Mouse (Mus musculus) right cerebral cortex, postnatal 14 days (tissue): ENCODE results near the gene Kcnh1.
A peak's percentile ranks its signal among the peaks of the same experiment; 100 is the strongest.

Experiments used
- DNase-seq: peaks from one replicate; pipeline ENCODE4 v3.0.0; 2022

The Kcnh1 gene

GRCm38 (mm10) chr1:192421377-192422166 is 231.0 kb downstream of the Kcnh1 start:
- DNase-seq = no peak

DNA sequence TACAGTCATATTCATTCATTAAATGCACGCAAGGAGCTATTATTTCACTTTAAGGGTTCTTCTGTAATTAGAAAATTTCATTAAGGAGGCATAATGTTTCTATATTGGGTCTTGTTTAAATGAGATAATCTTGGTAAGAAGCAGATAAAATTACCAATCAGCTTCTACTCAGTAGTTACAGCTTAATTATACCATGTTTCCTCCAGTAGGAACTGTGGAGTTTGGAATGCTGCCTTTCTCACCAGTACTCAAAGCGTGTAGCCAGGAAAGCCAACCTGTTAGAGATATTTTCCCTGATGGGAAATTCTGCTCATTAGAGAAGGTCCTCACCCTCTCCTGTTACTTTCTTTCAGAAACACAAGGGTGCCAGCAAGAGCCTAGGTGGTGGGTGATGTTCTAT is 240.8 kb downstream of the Kcnh1 start:
- no peak for DNase-seq

DNA sequence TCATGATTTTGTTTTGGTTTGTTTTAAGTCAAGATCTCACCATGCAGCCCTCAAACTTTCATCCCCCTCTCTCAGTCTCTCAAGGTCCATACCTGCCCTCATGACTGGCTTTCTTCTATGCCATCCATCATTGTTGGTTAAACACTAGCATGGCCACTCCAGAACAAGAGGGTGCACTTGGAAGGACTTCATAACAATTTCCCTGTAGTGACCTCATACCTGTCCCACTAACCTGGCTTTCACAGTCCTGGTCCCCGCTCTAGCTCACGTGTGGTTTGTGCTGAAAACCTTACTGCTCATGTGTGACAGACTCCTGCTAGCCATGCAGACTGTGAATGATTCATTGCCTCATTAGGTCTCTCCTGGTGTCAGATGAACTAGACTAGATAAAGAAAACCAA is 244.9 kb downstream of the Kcnh1 start:
- no peak for DNase-seq

DNA sequence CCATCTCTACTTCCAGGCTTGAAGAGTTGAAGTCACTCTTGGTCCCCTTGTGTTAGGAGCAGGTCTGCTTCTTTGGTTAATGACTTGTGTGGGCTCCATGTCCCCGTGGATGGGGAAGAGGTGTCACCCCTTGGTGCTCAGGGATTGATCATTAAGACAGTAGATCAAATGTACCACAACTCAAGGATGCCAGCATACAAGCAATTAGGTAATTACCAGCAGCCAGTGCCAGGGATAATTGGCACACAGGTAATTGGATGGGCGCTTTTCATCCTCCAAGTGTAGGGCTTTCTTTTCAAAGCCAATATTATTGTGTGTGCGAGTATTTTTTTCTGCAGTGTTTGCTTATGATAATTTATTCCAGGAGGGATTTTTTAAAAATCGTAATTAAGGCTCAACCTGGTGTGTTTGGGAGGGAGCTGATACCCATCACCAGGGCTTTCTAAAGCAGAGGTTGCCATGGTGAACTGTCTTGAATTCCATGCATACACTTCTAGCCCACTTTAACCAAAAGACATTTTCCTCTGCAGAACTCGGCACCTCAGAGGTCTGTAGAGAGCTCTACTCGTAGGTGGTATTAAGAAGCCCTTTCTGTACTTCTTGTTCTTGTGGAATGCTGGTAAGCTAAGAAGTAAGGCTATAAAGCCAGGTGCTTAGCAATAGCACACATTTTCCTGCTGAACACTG is 248.7 kb downstream of the Kcnh1 start:
- no peak for DNase-seq

DNA sequence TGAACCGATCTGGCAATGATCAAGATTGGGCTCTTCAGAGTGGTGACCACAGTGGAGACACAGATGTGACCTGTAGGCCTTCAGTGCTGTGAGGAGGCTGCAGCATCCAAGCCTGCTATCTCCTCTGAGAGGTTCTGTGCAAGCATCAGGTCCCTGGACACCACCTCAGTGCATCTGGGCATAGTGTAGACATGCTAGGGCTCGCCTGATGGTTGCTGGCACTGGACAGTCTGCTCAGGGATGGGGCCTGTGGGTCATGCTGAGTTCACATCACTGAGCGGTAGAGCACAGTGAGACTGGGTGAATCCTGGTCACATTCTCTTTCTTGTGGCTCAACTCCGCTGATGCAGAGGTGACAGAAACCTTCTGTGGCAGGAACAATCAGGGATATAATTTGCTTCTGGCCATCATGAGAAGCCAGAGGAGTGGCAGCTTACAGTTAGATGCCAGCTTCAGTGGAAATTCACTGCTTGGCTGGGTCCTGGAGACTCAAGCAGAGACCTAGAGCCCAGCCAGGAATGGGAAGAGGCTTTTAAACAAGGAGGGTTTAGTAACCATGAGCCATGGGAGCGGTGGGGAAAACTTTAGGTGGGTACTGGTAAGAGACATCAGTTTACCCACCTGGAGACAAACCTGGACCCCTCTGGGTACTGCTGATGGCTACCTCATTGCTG is 252.3 kb downstream of the Kcnh1 start:
- no peak for DNase-seq

DNA sequence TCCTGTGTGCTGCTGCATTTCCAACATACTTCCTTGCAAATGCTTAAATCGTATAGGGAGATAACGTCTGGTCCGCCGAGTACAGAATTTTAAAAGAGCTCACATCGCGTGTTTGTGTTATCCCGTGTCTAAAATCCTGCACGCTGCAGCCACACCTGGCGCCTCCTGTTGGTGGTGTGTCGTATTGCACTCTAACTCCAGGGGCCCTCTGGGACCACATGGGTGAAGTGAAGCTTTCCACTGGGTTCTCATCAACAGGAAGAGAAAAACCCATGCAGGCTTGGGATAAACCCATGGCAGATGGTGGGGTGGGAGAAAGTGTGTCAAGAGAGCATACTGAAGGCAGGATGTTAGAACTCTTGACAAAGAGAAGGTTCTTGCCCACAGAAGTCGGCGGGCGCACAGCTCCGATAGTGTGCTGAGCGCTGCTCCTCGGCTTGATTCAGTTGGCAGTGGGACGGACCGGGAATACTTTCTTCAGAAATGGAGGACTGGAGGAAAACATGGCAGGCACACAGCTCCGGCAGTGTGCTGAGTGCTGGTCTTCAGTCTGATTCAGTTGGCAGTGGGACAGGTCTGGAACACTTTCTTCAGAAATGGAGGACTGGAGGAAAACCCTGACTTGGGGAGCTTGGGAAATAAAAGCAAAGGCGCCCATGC is 253.6 kb downstream of the Kcnh1 start:
- DNase-seq = no peak

- DNase-seq = peak; percentile 63
Measured at GRCm38 (mm10) chr1:192444658-192445447, 254.3 kb downstream of the Kcnh1 start.

GRCm38 (mm10) chr1:192446158-192446557 is 255.6 kb downstream of the Kcnh1 start:
- no peak for DNase-seq

- no peak for DNase-seq
Measured at GRCm38 (mm10) chr1:192447666-192448065, 257.1 kb downstream of the Kcnh1 start.

- no peak for DNase-seq
Measured at GRCm38 (mm10) chr1:192448512-192448911, 257.9 kb downstream of the Kcnh1 start.

DNA sequence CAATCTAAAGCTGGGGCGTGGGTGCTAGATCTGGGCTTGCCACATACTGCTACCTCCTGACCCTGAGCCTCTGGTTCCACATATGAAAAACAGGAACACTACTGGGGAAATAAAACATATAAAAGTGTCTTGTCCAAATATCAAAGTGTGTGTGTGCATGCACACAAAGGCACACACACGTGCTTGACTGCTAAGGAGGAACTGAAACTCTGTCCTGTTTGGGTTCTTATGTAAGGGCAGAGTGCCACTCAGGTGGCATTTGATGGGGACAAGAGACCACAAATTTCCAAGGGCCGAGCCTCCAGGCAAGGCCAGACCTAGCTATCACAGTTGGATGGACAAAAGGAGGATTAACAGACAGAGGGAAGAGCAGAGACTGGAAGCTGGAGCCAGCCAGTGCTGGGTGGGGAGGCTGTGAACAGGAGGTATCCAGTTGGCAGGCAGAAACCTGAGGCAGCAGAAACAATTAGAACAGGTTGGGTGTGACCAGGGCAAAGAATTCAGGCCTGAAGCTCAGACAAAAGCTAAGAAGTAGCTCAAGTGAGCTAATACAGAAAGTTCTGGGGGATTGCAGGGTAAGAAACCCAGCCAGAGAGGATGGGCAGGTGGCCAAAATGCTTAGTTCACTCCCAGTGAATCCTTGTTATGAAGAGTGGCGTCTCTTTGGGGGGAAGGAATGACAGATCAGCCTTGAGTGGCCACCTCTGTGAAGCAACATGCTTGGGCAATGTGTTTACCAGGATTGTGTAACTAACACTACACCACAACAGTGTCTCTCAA is 259.2 kb downstream of the Kcnh1 start:
- DNase-seq = peak; percentile 30

GRCm38 (mm10) chr1:192450425-192450824 is 259.9 kb downstream of the Kcnh1 start:
- DNase-seq = no peak

GRCm38 (mm10) chr1:192451722-192452121 is 261.1 kb downstream of the Kcnh1 start:
- no peak for DNase-seq

- DNase-seq = no peak
Measured at GRCm38 (mm10) chr1:192454501-192454900, 263.9 kb downstream of the Kcnh1 start.

DNA sequence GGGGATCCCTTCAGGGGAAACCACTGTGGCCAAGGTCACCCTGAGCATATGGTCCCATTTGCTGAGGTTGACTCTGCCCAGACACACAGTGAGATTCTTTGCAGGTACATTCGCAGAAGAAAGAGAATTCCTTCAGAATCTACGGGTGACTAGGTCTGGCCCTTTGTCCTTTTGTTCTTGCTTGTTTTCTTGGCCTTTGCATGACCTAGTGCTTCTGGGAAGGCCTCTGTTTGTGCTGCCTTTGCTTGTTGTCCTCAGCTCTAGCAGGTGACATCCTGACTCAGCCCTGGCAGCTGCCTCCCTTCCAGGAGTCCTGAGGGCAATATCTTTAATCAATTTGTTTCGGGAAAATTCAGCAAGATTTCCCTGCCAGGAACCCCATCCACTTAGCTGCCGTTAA is 264.4 kb downstream of the Kcnh1 start:
- no peak for DNase-seq

DNA sequence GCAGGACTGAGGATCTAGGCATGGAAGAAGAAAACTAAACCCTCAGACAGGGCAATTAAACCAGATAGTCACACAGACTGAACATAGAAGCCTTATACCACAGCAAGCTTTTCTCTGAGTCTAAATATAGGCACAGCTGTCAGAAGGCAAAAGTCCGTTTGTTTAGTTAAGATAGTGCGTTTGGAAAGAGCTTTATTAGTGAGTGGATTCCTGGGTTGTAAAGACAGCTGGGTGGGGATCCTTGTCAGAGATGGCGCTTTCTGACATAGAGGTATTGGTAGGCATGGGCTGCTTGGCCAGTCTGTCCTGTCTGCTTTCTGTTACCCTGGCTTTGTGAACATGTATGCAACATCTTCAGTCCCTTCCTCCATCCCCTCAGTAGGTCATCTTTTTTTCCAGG is 266.5 kb downstream of the Kcnh1 start:
- no peak for DNase-seq

DNA sequence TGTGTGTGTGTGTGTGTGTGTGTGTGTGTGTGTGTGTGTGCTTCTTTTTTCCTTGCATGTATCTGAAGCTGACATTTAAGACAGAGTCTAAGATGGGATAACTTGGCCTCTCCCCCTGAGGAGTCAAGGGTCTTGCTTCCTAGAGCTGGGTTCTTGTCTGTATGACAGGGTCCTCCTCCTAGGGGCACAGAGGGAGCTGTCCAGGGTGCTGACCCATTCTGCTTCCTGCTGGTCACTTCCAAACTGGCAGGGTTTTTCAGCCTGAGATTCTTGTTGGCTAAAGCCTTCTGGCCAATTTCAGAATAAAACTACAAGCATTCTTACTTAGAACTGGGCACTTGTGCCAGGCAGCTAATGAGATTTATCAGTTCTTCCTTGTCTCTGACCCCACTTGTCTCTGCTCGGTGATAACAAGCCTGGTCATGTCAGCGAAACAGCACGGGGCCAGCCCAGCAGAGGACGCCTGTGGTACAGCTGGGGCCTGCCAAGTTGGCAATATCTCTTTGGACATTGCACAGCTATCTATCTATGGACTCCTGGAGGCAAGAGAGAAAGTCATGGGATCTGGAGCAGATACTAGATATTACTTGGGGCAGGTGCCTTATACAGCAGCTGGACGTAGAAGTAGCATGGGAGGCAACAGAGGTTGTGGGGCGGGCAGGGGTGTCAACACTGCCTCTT is 267.1 kb downstream of the Kcnh1 start:
- no peak for DNase-seq

- no peak for DNase-seq
Measured at GRCm38 (mm10) chr1:192463732-192464131, 273.2 kb downstream of the Kcnh1 start.

DNA sequence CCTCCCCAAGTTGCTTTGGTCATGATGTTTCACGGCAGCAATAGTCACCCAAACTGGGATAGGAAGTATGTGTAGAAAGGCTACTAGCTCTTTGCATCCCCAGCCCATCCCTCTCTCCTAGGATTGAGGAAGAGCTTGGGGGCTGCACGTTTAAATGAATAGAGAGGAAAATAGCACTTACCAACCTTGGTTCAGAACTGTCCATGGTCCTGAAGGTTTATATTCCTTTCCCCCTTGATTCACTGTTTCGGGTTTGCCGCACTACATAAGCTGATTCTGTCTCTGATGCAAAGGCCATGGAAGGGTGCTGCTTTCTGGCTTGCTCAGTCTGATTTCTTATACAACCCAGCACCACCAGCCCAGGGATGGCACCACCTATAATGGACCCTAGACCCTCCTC is 281.8 kb downstream of the Kcnh1 start:
- DNase-seq = no peak

GRCm38 (mm10) chr1:192473134-192473533 is 282.6 kb downstream of the Kcnh1 start:
- no peak for DNase-seq

DNA sequence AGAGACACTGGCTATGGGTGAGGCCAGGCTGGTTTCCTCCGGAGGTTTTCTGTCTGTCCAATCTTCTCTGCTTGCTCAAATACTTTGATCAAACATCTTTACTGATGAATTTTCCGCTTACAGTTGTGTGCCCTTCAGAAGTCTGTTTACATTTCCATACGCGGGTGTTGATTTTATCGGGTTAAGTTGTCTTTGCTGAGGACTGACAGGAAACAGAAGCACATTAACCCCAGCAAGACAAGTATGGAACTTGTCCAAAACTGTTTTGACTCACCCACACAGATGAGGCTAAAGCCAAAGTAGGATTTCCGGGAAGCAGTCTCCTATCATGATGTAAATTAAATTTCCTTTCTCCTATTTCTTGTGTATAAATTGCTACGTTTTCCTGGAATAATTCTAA is 286.1 kb downstream of the Kcnh1 start:
- DNase-seq = no peak
